Mouse (Mus musculus) naive thymus-derived CD4-positive, alpha-beta T cell, adult 2 months (primary cell): ENCODE data around the gene Coro6.

ENCODE experiments used
- DNase-seq: peaks from one replicate; pipeline ENCODE4 v3.0.0-alpha.2; 2011; ENCODE audit warnings: low read depth

Coro6 gene

GRCm38 (mm10) chr11:77494344-77494676, 32.1 kb downstream of the Coro6 start:
- DNase-seq = no peak

DNA sequence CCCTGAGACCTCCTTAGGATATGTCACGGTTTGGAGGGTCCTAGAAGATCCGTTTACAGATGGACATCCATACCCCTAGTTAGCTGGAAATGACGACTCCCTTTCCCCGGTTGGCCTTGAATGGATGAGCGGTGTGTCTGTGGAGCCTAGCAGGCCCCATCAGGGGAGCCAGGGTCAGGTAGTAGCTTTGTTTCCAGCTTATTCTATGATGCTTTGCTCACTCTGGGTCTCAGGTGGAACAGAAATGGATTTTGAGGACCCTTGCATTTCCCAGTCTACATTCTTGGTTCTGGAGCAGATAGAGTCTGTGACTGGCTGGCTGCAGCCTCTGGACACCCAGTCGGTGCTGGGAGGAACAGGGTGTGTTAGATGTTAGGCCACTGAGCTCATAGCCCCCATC, 32.6 kb downstream of the Coro6 start:
- DNase-seq = no peak

DNA sequence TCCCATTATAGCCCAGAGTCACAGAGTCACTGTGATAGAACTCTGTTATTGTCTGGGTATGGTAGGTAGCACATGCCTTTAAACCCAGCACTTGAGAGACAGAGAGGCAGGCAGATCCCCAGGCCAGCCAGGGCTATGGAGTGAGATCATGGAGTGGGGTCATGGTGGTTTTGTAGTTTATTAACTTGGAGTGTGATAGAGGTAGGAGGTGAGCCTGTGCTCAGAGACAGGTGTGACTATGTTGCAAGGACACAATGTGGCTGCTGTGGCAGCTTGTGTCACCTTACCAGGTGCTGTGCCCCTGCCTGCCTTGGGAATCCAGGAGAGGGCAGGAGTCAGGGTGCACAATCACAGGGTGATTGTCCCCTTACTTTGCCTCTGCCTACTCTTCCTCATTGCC, 33.3 kb downstream of the Coro6 start:
- no peak for DNase-seq

DNA sequence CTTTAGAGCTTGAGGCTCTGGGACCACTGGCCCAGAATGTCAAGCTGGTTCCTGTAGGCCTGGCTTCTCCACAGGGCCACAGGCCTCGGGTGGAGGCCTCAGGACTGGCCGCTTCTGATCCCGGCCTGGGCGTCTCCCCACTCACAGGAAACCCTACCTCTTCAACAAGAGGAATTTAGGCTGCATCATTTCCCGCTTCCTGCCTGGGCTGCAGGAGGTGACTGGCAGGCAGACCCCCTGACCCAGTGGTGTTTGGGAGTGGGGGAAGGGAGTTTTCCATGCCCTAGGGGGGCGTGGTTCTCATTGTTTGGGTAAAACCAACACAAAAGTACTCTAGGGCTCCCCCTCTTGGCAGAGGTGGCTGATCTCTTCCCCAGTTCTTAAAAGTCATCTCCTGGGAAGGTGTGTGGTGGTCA, 35.1 kb downstream of the Coro6 start:
- DNase-seq = peak; percentile 81

- DNase-seq = no peak
Observed at GRCm38 (mm10) chr11:77497851-77498250, 35.6 kb downstream of the Coro6 start.

GRCm38 (mm10) chr11:77498261-77499139, 36.3 kb downstream of the Coro6 start:
- DNase-seq = no peak

DNA sequence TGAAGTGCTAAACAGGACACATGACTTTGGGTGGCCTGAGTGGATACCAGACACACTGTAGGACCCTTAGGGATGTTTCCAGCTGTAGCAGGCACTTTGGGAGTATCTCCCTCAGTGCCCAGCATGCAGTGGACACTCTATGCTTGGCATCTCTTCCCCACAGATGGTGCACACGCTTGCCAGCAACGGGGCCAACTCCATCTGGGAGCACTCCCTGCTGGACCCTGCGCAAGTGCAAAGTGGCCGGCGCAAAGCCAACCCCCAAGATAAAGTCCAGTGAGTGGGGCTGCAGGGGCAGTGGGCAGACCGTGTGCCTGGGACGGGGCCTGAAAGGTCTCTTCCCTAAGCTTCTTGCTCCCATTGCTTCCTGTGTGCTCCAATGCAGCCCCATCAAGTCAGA, 37.1 kb downstream of the Coro6 start:
- DNase-seq = no peak

DNA sequence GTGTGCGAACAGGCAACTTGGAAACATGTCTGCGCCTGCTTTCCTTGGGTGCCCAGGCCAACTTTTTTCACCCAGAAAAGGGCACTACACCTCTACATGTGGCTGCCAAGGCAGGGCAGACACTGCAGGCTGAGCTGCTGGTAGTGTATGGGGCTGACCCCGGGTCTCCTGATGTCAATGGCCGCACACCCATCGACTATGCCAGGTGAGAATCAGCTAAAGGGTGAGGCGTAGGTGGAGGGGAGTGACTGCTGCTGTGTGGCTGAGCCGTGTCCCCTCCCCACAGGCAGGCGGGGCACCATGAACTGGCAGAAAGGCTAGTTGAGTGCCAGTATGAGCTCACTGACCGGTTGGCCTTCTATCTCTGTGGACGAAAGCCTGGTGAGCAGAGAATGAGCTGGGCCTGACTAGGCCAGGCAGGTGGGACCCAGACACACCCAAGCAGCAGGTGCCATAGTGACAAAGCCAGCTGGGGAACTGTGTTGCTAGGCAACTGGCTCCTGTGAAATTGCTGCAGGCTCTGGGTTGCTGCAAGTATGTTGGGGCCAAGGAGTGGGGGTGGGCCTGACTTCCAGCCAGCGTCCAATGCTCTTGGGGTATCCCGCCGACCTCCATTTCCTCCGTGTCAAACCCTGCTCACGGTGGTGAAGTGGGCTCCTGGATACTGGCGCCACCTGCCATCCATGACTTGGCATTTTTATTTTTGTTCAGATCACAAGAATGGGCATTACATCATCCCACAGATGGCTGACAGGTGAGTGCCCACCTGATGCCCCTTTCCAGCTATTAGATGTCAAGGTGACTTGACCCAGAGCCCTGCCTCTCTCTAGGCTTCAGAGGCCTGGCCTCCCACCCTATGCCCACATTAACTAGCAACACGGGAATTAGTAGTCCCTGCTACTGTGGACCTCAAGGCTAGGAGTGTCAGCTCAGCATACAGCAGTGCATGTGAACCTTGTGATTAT, 38.4 kb downstream of the Coro6 start:
- no peak for DNase-seq

GRCm38 (mm10) chr11:77501392-77501791, 39.2 kb downstream of the Coro6 start:
- DNase-seq = peak; percentile 89

GRCm38 (mm10) chr11:77501971-77502370, 39.8 kb downstream of the Coro6 start:
- DNase-seq = no peak

DNA sequence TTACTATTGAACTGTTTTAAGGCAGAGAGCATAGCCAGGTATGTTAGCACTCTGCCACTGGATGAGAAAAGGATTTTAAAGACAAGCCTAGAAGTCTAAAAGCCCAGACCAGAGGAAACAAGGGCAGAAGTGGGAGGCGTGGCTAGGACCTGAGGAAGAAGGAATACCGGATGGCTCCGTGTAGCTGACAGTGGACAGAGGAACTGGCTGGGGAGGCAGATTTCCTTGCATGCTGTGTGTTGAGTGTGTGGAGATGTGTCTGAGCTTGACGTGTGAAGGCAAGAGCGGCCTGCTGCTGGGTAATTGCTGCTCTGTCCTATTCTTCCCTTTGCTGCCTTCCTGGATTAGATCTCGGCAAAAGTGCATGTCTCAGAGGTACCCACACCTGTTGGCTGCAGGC, 40.3 kb downstream of the Coro6 start:
- DNase-seq = no peak

GRCm38 (mm10) chr11:77503511-77503910, 41.3 kb downstream of the Coro6 start:
- no peak for DNase-seq

DNA sequence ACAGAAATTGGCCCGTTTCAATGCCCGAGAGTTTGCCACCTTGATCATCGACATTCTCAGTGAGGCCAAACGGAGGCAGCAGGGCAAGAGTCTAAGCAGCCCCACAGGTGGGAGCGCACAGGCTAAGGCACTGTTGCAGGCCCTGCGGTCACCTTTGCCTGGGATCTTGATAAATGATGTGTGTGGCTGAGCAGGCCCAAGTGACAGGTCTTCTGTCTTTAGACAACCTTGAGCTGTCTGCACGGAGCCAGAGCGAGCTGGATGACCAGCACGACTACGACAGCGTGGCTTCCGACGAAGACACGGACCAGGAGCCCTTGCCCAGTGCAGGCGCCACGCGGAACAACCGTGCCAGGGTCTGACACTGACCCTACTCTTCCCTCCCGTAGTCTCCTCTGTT, 42.2 kb downstream of the Coro6 start:
- DNase-seq = no peak

DNA sequence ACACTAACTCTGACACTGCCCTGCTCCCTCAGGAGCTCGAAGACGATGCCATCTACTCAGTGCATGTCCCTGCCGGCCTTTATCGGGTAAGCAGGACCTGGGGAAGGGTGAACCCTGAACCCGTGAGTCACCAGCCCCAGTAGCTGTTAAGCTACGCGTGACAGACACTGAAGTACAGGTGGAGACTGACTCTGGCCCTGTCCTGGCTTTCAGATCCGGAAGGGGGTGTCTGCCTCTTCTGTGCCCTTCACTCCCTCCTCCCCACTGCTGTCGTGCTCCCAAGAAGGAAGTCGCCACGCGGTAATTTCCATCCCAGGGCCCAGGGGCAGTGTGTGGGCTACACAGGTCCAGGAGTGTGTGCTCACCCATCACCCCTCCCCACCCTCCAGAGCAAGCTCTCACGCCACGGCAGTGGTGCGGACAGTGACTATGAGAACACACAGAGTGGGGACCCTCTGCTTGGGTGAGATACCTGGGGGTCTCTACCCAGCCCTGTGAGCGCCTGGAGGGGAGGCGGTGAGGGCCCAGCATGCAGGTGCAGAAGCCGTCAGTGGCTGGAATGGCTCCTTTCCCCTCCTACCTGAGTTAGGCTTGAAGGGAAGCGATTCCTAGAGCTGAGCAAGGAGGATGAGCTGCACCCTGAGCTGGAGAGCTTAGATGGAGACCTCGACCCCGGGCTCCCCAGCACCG, 43.2 kb downstream of the Coro6 start:
- no peak for DNase-seq

DNA sequence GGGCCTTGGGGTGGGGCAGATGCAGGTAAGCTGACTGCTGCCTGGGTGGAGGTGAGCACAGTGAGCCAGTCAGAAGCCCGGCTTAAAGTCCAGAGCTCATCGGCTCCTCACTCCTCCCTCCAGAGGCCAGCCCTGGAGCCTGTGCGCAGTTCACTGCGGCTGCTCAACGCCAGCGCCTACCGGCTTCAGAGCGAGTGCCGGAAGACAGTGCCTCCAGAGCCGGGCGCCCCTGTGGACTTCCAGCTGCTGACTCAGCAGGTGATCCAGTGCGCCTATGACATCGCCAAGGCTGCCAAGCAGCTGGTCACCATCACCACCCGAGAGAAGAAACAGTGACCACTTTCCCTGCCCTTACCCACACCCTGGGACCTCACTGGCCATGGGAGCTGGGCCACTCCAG, 44.1 kb downstream of the Coro6 start:
- DNase-seq = no peak

DNA sequence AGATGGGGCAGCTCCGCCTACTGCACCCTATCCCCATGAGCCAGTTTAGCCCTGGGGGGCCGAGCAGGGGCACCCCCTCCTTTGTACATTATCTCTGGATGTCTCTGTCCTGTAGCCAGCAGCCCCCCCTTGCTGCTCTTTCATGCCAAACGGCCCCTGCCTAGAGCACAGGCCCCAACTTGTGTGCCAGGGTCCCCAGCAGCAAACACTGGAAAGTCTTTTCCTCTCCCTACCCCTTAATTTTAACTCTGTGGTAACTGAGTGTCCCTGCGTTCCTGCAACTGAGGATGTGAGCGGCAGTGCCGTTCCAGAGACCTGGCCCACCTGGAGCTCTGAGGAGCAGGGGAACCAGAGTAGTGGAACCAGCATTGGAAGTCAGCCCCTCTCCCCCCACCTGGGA, 44.7 kb downstream of the Coro6 start:
- no peak for DNase-seq

- DNase-seq = no peak
Observed at GRCm38 (mm10) chr11:77507426-77507825, 45.2 kb downstream of the Coro6 start.

DNA sequence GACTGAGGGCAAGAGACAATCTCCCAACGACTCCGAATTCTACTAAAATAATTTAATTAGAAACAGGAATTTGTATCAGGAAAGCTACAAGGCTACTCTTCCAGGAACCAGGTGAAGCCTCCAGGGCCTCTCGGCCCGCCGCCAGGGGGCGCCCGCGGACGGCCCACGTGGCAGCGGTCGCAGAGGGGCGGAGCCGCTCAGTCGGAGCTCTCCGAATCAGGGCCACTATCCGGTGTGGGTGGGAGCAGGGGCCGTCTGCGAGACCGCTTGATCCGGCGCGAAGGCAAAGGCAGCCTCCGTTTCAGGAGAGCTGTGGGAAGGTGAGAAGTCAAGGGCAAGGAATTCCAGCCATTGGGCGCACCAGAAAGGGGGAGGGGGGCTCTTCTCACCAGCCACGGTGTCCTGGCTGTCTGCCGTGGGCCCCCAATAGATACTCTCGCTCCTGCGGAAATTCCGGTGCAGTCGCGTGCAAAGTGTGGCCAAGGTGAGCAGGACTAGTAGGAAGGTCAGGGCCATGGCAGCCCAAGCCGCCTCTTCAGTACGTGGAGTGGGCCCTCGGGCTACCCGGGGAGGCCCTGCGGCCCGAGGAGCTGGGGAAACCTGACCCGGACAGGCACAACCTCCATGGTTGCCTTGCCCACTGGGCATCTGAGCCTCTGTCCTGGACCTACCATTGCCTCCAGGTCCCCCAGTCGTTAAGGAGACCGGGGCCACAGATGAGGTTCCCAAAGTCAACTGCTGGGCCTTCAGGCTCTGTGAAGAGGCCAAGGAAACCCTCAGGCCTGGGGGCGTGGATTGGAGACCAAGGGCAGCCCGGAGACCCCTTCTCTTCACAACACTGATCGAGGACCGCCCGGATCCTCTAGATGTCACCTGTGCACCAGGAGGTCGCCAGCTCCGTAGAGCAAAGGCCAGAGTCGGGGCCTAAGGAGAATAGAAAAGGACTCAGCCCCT, 46.1 kb downstream of the Coro6 start:
- DNase-seq = peak; percentile 90

DNA sequence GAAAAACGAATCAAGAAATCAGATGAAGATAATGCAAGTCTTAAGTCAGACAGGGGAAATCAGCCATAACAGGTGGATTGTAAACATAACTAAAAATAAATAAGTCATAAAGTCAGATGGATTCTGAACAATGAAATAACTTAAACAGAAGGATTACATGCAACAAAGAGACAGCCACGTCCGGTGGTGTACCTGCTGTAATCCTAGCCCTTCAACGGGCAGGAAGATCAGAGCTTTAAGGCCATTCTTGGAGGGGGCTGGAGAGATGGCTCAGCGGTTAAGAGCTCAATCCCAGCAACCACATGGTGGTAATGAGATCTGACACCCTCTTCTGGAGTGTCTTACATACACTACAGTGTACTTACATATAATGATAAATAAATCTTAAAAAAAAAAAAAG, 49.1 kb downstream of the Coro6 start:
- DNase-seq = no peak

DNA sequence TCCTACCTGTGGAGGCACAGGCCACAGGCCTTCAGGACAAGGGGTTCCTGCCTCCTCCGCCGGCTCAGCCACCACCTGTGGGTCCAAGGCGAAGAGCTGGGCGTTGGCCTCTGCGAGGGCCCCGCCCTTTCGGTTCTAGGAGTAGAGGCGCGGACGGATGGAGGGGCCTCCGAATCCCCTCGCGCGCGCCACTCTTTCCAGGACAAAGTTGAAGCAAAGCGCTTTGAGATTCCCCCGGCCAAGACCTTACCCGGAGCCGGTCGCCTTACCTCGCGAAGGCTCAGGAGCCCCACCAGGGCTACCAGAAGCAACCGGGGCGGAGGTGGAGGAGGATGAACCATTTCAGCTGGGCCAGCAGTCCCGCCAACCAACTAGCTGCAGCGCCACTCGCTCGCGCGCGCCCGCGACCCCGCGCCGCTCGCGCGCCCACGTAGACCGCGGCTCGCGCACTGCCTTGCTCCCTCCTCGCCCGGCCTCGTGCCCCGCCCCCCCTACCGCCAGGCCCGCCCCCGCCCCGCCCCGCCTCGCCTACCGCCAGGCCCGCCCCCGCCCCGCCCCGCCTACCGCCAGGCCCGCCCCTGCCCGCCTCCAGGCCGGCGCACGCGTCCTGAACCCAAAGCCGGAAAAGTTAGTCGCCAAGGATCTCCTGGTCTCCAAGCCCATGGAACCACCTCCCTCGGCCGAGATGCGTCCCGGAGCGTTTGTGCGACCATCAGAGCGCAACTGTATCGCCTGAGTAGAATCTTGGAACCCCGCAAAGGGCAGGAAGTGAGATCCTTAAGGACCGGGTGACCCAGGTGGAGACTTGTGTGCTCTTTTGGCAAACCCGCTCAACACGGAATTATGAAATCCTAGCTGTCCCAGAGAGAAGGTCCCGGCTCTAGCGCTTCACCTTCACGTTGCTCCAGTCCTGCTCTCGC, 50.9 kb downstream of the Coro6 start:
- DNase-seq = peak; percentile 93
